Mouse (Mus musculus) neural tube, embryonic 14.5 days (tissue): ENCODE data around the gene Add1. TPM values are rescaled to one million over a fixed set of nuclear protein-coding genes. Genes with fewer than 3 reads are reported as not detected.
"Not testable (repeated sequence)": the region's sequence is repeated elsewhere in the genome, so short reads cannot be mapped to it uniquely, and the experiment has no call there.

Experiments
- ATAC-seq: fragments of 200-750 bp; cut with Nextera tagmentation; 2 replicates; pipeline ENCODE4 v1.8.0; 2017; ENCODE audit warnings: low read depth, mild to moderate bottlenecking, moderate TSS enrichment, moderate library complexity
- H3K27ac ChIP-seq: fragments of 300-500 bp; sonication (generic); 2 replicates; pipeline ENCODE4 v1.5.1; 2014; ENCODE audit warnings: low read depth, mild to moderate bottlenecking, control low read depth, low read length, moderate library complexity, mixed read lengths
- H3K27me3 ChIP-seq: fragments of 300-500 bp; sonication (generic); 2 replicates; pipeline ENCODE4 v1.6.1; 2014; ENCODE audit warnings: low read length; ENCODE audit not compliant: control insufficient read depth, insufficient read depth
- H3K36me3 ChIP-seq: fragments of 300-500 bp; sonication (generic); 2 replicates; pipeline ENCODE4 v1.6.1; 2014; ENCODE audit warnings: low read length, mixed read lengths; ENCODE audit not compliant: control insufficient read depth, insufficient read depth
- H3K4me1 ChIP-seq: fragments of 300-500 bp; sonication (generic); 2 replicates; pipeline ENCODE4 v1.6.1; 2014; ENCODE audit warnings: low read length; ENCODE audit not compliant: control insufficient read depth, insufficient read depth
- H3K4me2 ChIP-seq: fragments of 300-500 bp; sonication (generic); 2 replicates; pipeline ENCODE4 v1.6.1; 2014; ENCODE audit warnings: mild to moderate bottlenecking, low read depth, low read length, control low read depth
- H3K4me3 ChIP-seq: fragments of 300-500 bp; sonication (generic); 2 replicates; pipeline ENCODE4 v1.5.1; 2014; ENCODE audit warnings: low read depth, low read length, control low read depth, mixed read lengths
- H3K9ac ChIP-seq: fragments of 300-500 bp; sonication (generic); replicated peaks from 2 replicates; pipeline ENCODE4 v1.6.1; 2014; ENCODE audit warnings: low read depth, mild to moderate bottlenecking, control low read depth, low read length, mixed read lengths
- H3K9me3 ChIP-seq: fragments of 300-500 bp; sonication (generic); 2 replicates; pipeline ENCODE4 v1.6.1; 2016; ENCODE audit warnings: low read length; ENCODE audit not compliant: control insufficient read depth
- WGBS: fragments of 180-500 bp; shearing (Covaris S2); extraction: QIAGEN DNeasy Blood & Tissue Kit; methylation state at CpG from one replicate; pipeline ENCODE4 v1.1.7; 2014; 5-methylcytosine and 5-hydroxymethylcytosine counted together
- polyA plus RNA-seq: library from polyadenylated mRNA; unstranded; fragments of >200 nt; fragmentation: Nextera tagmentation; extraction: Ambion mirVana; gene quantifications from 2 replicates; pipeline ENCODE4 v1.2.1, GENCODE M21; 2014

Gene Add1
- polyA plus RNA-seq, 1 experiment from 2014 or later = 213 TPM

DNA sequence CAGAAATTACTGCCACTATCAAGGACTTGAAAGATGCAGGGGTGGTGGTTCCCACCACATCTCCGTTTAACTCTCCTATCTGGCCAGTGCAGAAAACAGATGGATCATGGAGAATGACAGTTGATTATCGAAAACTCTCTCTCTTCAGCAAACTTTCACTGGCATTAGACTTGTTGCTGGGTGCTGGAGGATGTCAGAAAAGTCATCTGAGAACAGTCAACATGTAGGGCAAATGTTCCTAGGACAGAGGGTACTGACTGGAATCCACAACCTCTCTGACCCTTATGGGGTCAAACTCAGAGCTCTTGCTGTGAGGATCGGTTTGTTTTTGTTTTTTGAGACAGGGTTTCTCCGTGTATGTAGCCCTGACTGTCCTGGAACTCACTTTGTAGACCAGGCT, 896 bp upstream of the Add1 start:
- H3K27ac ChIP-seq = peak overlapping the region; percentile 93
- ATAC-seq, H3K4me1 ChIP-seq, H3K9me3 ChIP-seq, H3K27me3 ChIP-seq, H3K36me3 ChIP-seq: not testable (repeated sequence)
- peak overlapping the region; percentile 66 for H3K4me2 ChIP-seq
- 56% methylated on average over 4 of the region's 4 CpGs for WGBS
- peak overlapping the region; percentile 97 for H3K9ac ChIP-seq
- H3K4me3 ChIP-seq = peak overlapping the region; percentile 98

DNA sequence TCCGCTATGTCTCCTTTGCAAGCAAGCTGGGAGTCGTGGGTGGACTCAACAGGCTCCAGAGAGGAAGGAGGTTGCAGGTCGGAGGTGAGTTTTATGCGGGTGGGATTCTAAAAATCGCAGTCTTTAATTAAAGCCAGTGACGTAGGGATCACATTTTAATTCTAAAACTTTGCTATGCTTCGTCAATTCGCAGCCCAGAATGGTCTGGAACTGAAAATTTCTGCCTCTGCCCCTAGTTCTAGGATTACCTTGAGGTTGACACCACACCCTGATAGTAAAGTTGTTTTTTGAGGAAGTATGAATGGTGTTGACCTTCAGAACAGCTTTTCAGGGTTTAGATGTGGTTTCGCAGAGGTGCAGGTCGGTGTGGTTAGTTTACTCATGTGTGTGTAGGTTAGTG, 1.3 kb downstream of the Add1 start:
- Histone ChIP-seq H3K4me3 (peak overlapping the region; percentile 98), H3K27ac (no peak overlapping the region), H3K27me3 (no peaks in the 10 kb centered on the region), H3K36me3 (no peaks in the 10 kb centered on the region), H3K9me3 (no peaks in the 10 kb centered on the region), H3K4me2 (peak overlapping the region; percentile 58), H3K9ac (peak overlapping the region; percentile 97; the same call in 1 of the 2 replicates), H3K4me1 (peaks cover 9% of the 10 kb centered on the region)
- no peak for ATAC-seq
- 49% methylated on average over 10 of the region's 10 CpGs for WGBS

DNA sequence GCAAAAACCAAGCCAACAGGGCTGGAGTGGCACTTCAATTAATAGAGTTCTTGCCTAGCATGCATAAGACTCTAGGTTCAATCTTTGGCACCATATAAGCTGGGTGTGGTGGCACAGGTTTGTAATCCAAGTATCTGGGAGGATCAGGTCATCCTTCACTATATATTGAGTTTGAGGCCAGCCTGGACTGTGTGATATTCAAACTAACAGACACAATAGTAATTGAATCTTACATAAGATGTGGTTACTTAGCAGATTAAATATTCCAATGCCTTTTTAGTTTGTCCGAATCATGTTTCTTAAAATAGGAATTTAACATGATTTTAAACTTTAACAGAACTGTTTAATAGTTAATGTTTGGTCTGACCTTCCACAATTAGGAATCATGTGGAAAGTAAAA, 2.8 kb downstream of the Add1 start:
- no peak overlapping the region for H3K27ac ChIP-seq
- no peaks in the 10 kb centered on the region for H3K27me3 ChIP-seq
- no peak overlapping the region for H3K4me3 ChIP-seq
- no peak for ATAC-seq
- no peak overlapping the region for H3K4me2 ChIP-seq
- no peaks in the 10 kb centered on the region for H3K9me3 ChIP-seq
- no peak overlapping the region for H3K9ac ChIP-seq
- H3K36me3 ChIP-seq = no peaks in the 10 kb centered on the region
- 95% methylated on average over 1 of the region's 1 CpGs for WGBS
- peaks cover 9% of the 10 kb centered on the region for H3K4me1 ChIP-seq

DNA sequence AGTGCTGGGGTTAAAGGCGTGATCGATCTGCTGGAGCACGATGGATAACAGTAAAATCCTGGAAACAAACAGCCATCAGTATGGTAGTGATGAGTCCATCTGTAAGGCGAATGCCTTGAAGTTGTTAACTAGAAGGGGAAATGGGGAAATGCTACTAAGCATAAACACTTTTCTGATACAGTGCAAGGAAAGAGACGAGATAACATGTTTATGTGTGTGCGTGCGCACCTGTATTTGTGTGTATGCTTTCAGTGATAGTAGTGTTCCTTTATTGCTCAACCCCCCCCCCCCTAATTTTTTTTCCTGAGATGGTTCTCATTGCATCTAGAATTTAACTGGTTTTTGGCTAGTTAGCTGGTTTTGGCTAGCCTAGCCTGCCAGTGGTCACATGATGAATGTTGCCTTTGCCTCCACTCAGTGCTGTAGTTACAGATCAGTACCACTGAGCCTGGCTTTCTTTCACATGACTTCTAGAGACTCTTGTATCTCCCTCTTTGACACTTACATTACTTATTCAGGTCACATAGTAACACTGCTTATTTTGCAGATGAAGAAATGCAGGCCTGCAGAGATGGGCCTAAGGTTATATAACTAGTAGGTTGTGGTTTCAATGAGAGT, 4.7 kb downstream of the Add1 start:
- no peak overlapping the region for H3K27ac ChIP-seq
- no peak overlapping the region for H3K9ac ChIP-seq
- H3K27me3 ChIP-seq = no peaks in the 10 kb centered on the region
- H3K4me3 ChIP-seq = no peak overlapping the region
- H3K4me2 ChIP-seq = no peak overlapping the region
- H3K36me3 ChIP-seq = no peaks in the 10 kb centered on the region
- ATAC-seq = no peak
- WGBS = 98% methylated on average over 7 of the region's 7 CpGs
- H3K4me1 ChIP-seq = peaks cover 9% of the 10 kb centered on the region
- H3K9me3 ChIP-seq = no peaks in the 10 kb centered on the region

DNA sequence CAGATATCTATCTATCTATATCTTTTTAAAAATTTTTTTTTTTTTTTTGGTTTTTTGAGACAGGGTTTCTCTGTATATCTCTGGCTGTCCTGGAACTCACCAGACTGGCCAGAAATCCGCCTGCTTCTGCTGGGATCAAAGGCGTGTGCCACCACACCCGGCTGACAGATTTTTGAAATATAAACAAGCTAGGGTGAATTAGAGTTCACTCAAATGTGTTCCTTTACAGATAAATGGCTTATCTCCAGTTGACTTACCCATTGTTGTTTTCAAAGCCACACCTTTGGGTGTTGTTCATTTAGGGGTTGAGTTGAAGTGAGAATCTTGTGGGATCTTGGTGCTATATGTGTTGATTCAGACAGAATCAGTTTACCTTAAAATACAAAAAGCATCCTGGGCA, 5.9 kb downstream of the Add1 start:
- no peak for ATAC-seq
- Histone ChIP-seq H3K27ac (no peak overlapping the region), H3K36me3 (no peaks in the 10 kb centered on the region), H3K9me3 (no peaks in the 10 kb centered on the region), H3K4me3 (no peak overlapping the region), H3K27me3 (no peaks in the 10 kb centered on the region), H3K4me2 (no peak overlapping the region), H3K9ac (no peak overlapping the region), H3K4me1 (peaks cover 9% of the 10 kb centered on the region)
- 91% methylated on average over 3 of the region's 3 CpGs for WGBS

DNA sequence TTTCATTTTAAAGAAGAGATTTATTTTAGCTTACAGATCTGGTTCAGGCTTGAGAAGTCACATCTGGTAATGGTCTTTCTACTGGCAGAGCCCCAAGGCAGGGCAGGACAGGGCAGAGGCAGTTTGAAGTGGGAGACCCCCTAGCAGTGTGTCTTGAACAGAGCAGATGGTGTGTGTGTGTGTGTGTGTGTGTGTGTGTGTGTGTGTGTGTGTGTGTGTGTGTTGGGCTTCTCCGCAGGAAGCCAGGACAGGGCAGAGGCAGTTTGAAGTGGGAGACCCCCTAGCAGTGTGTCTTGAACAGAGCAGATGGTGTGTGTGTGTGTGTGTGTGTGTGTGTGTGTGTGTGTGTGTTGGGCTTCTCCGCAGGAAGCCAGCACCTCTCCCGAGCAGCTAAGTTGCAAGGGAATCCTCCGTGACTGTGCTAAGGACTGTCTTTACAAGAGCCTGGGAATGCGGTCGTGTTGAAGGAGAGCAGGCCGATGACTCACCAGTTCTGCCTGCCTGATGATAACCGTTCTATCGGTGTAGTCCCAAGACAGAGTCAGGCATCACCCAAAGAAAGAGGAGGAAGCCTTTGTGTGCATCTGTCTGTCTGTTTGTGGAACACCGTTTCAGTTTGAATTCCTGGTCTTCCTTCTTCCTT, 8.3 kb downstream of the Add1 start:
- H3K9me3 ChIP-seq, H3K4me2 ChIP-seq, H3K9ac ChIP-seq, H3K27me3 ChIP-seq, H3K4me3 ChIP-seq, H3K4me1 ChIP-seq, H3K36me3 ChIP-seq: not testable (repeated sequence)
- WGBS = 47% methylated on average over 10 of the region's 10 CpGs
- peak overlapping the region; percentile 17; the same call in 1 of the 2 replicates for H3K27ac ChIP-seq
- peak; percentile 60; the same call in 1 of the 2 replicates for ATAC-seq

DNA sequence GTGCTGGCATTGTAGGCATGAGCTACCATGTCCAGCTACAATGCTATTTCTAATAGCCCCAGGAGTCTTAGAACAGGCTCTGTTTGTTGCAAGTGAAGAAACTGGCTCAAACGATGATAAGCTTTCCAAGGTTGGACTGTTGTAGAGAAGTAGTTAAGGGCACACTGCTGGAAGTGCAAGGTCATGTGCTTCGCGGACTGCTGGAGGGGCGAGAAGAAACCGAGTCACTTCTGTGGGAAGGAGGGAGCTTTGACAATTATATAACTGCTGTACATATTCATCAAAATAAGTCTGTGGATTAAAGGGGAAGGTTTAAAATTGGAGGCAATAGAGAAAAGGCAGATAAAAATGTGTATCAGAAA, 8.8 kb downstream of the Add1 start:
- H3K9me3 ChIP-seq = no peaks in the 10 kb centered on the region
- no peaks in the 10 kb centered on the region for H3K27me3 ChIP-seq
- no peak for ATAC-seq
- H3K4me2 ChIP-seq = no peak overlapping the region
- no peaks in the 10 kb centered on the region for H3K4me1 ChIP-seq
- H3K27ac ChIP-seq = peak overlapping the region; percentile 17; the same call in 1 of the 2 replicates
- H3K9ac ChIP-seq = no peak overlapping the region
- no peak overlapping the region for H3K4me3 ChIP-seq
- H3K36me3 ChIP-seq = no peaks in the 10 kb centered on the region
- 76% methylated on average over 5 of the region's 5 CpGs for WGBS

DNA sequence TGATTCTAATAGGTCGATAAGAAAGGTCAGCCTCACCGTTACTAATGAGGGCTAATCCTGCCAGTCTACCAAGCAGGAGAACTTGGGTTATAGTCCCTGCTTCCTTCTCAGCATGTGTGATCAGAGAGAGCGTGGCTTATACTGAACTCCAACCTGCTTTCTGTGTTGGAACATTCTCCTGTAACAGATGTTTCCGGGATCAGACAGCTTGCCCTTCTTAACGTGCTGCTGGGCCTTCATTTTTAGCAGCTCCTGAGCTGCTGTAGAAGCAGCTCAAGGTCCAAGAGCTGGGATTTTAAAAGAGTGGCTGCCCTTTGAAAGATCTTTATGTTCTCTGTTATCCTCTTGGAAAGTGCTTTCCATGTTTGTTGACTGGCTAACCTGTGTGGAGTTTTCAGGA, 11.8 kb downstream of the Add1 start:
- ATAC-seq = no peak
- WGBS = 78% methylated on average over 5 of the region's 5 CpGs
- Histone ChIP-seq H3K9ac (no peak overlapping the region), H3K4me2 (no peak overlapping the region), H3K36me3 (no peaks in the 10 kb centered on the region), H3K4me1 (no peaks in the 10 kb centered on the region), H3K27ac (no peak overlapping the region), H3K4me3 (no peak overlapping the region), H3K27me3 (no peaks in the 10 kb centered on the region), H3K9me3 (no peaks in the 10 kb centered on the region)

DNA sequence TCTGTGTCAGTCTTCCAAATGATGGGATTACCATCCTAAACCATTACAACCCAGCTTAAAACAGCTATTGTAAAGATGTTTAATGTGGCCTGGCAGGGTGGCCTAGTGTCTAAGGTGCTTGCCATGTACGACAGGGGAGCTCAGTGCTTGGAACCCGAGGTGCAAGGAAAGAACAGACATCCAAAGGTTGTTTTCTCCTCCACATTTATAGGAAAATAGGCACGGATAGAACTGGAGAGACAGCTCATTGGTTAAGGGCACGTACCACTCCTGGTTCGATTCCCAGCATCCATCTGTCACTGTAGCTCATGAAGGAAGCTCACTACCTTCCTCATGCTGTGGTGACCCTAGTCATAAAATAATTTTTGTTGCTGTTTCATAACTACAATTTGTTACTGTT, 14.4 kb downstream of the Add1 start:
- Histone ChIP-seq H3K27ac (no peak overlapping the region), H3K36me3 (no peaks in the 10 kb centered on the region), H3K4me1 (0 out of 2 replicates have a peak, but pooled peaks cover 3% of the 10 kb centered on the region), H3K4me2 (no peak overlapping the region), H3K9me3 (no peaks in the 10 kb centered on the region), H3K27me3 (no peaks in the 10 kb centered on the region), H3K9ac (no peak overlapping the region), H3K4me3 (no peak overlapping the region)
- no peak for ATAC-seq
- WGBS = 87% methylated on average over 5 of the region's 5 CpGs
